Mouse (Mus musculus) thymus, adult 2 months (tissue): ENCODE measurements around the gene Tapbpl. TPM values are rescaled to one million over a fixed set of nuclear protein-coding genes. Genes with fewer than 3 reads are reported as not detected.

ENCODE experiments used
- DNase-seq: peaks from one replicate; pipeline ENCODE4 v3.0.0; 2021
- H3K27ac ChIP-seq: fragments of 200-500 bp; 2 replicates; pipeline ENCODE4 v1.5.1; 2012; ENCODE audit warnings: low read length, control low read depth; ENCODE audit not compliant: control insufficient read depth, insufficient read depth
- H3K27me3 ChIP-seq: fragments of 200-500 bp; 2 replicates; pipeline ENCODE4 v1.6.1; 2012; ENCODE audit warnings: mild to moderate bottlenecking, low read length, moderate library complexity, mixed read lengths; ENCODE audit not compliant: control insufficient read depth, insufficient read depth
- H3K36me3 ChIP-seq: fragments of 200-500 bp; 2 replicates; pipeline ENCODE4 v1.6.1; 2012; ENCODE audit warnings: mild to moderate bottlenecking, low read length, moderate library complexity; ENCODE audit not compliant: control insufficient read depth, insufficient read depth
- H3K4me1 ChIP-seq: fragments of 200-500 bp; replicated peaks from 2 replicates; pipeline ENCODE4 v1.6.1; 2012; ENCODE audit warnings: low read length; ENCODE audit not compliant: control insufficient read depth, insufficient read depth
- H3K4me3 ChIP-seq: fragments of 200-500 bp; 2 replicates; pipeline ENCODE4 v1.5.1; 2012; ENCODE audit warnings: mild to moderate bottlenecking, low read length, control low read depth, moderate library complexity; ENCODE audit not compliant: control insufficient read depth, insufficient read depth
- CTCF ChIP-seq: fragments of 200-500 bp; IDR thresholded peaks from 2 replicates; pipeline ENCODE4 v1.5.1; 2012; ENCODE audit warnings: mild to moderate bottlenecking, control low read depth, low read length, moderate library complexity, borderline replicate concordance; ENCODE audit not compliant: control insufficient read depth, poor library complexity, insufficient read depth; ENCODE audit errors: extremely low read depth
- POLR2A ChIP-seq: fragments of 200-500 bp; IDR thresholded peaks from 2 replicates; pipeline ENCODE4 v1.6.1; 2012; ENCODE audit warnings: mild to moderate bottlenecking, low read length, control low read depth, moderate library complexity; ENCODE audit not compliant: control insufficient read depth, poor library complexity, insufficient read depth; ENCODE audit errors: extremely low read depth
- WGBS: fragments of 180-500 bp; shearing (Covaris S2); methylation state at CpG from one replicate; pipeline ENCODE4 v1.1.7; 2018; 5-methylcytosine and 5-hydroxymethylcytosine counted together
- polyA plus RNA-seq: library from polyadenylated mRNA; depleted of rRNA; stranded (reverse); fragments of >200 nt; gene quantifications from 2 replicates; pipeline ENCODE4 v1.2.3, GENCODE M21; 2012; rRNA removed

Gene Tapbpl
- 64.2 and 67.6 TPM in 2 replicates for polyA plus RNA-seq

DNA sequence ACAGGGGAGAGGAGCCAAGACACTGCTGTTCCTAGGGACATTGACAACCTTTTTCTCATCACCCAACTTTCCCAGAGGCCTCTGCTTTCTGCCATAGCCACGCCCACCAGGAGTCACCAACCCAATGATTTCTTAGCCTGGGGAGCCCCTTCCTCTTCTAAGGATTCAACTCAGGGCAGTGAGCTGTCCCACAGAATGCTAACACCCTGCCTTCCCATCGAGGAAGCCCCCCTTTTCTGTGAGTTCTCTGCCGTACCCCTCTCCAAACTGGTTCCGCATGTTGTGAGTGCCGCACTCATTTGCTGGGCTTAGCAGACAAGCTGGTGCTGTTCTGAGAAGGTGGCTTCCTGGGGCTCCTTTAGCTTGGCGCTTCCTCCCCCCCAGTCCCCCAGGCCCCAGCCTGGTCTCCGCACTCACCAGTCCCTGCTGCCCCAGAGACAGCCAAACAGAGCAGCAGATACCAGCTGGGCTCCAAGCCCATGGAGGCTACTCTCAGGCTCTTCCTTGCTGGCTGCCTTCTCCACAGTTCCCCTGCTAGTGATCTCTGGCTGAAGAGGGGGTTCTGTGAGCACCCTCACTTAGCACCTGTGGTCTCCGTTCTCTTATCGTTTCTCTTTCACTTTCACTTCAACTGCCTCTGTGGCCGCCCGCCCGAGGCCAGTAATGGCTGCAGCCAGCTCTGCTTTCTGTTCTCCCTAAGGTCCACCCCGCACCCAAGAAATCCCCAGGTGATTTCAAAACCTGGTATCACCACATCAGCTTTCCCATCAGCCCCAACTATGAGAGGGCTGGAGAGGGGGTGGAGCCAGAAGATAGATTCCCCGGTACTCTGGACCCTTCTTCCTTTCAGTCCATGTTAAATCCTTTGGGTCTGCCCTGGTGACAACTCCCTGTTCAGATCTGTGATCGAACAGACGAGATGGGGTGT, at the start of gene Tapbpl:
TSS of gene Tapbpl (minus strand) at position 744 of the 928 bp plus-strand sequence.
- peak within 1 kb of the TSS; percentile 97 for H3K27ac ChIP-seq
- H3K36me3 ChIP-seq = peaks cover 32% of the 10 kb centered on the region
- no peak for TF ChIP-seq POLR2A
- TF ChIP-seq CTCF = no peak
- peaks cover 36% of the 10 kb centered on the region for H3K4me1 ChIP-seq
- WGBS = under 1% methylated on average over 16 of the region's 16 CpGs
- H3K4me3 ChIP-seq = peak within 1 kb of the TSS; percentile 86
- no peaks in the 10 kb centered on the region for H3K27me3 ChIP-seq
- peak; percentile 82 for DNase-seq

DNA sequence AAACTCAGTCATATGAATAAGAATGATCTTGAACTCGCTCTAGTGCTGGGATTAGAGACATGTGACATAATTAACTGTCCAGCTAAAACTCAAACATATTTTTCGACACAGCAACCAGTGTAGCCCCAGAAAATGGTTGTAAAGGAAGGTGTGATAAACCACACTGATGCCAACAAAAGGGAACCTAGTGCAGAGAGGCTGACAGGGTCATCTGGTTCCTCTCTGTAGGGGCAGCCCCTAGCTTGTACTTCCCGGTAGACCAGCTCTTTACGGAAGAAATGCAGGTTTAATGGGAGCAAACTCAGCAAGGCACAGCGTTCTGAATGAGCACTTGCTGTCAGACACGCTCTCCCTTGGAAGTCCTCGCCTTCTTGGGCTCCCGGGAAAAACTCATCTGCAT, 48.1 kb upstream of the Tapbpl start:
- H3K27ac ChIP-seq = no peak overlapping the region
- H3K4me1 ChIP-seq = no peaks in the 10 kb centered on the region
- no peak for DNase-seq
- no peaks in the 10 kb centered on the region for H3K27me3 ChIP-seq
- H3K36me3 ChIP-seq = no peaks in the 10 kb centered on the region
- 54% methylated on average over 8 of the region's 8 CpGs for WGBS
- TF ChIP-seq CTCF = no peak
- no peak for TF ChIP-seq POLR2A
- no peak overlapping the region for H3K4me3 ChIP-seq

DNA sequence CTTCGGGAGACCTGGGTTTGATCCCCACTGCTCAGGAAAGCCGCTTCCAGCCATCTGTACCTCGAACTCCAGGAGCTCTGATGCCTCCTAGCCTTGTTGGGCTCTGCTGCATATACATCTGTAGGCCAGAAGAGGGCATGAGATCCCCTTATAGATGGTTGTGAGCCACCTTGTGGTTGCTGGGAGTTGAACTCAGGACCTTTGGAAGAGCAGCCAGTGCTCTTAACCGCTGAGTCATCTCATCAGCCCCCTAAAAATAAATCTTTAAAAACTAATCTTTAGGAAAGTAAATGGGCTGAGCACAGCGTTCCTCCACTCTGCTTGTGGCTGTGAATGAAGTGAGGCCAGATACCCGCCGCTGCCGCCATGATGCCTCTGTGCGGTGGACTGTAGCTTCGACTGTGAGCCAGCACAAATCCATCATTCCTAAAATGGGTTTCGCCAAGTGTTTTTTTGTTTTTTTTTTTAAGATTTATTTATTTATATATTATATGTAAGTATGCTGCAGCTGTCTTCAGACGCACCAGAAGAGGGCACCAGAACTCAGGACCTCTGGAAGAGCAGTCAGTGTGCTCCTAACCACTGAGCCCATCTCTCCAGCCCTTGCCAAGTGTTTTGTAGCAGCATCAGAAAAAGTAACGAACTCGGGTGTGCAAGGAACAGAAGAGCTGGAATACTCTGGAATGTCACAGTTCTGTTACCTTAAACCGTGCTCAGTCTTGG, 43.3 kb upstream of the Tapbpl start:
- peaks cover 13% of the 10 kb centered on the region for H3K4me1 ChIP-seq
- 66% methylated on average over 15 of the region's 15 CpGs for WGBS
- H3K4me3 ChIP-seq = no peak overlapping the region
- peak; percentile 31 for DNase-seq
- no peaks in the 10 kb centered on the region for H3K36me3 ChIP-seq
- TF ChIP-seq POLR2A = no peak
- TF ChIP-seq CTCF = no peak
- H3K27me3 ChIP-seq = no peaks in the 10 kb centered on the region
- H3K27ac ChIP-seq = no peak overlapping the region

DNA sequence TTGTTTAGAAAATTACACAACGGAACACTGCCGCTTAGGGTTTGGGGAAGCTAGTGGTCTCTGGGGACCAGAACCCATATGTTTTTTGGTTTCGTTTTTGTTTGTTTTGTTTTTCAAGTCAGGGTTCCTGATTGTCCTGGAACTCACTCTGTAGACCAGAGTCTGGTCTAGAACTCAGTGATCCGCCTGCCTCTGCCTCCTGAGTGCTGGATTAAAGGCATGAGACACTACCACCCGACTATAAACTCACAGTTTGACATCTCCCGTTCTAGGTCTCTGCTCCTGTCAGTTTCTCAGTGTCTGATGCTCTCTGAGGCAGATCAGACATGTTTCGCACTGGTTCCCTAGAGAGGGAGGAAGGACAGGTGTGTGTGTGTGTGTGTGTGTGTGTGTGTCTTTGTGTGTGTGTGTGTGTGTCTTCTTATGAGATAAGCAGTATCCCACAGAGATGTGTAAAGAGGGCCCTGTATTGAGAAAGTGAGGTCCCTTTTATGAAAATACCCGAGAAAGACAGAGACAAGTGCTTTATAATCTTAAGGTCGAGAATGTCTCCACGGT, 40.6 kb upstream of the Tapbpl start:
- 75% methylated on average over 10 of the region's 10 CpGs for WGBS
- Histone ChIP-seq H3K27ac (no peak overlapping the region), H3K4me1 (peaks cover 15% of the 10 kb centered on the region), H3K4me3 (no peak overlapping the region), H3K27me3 (no peaks in the 10 kb centered on the region), H3K36me3 (no peaks in the 10 kb centered on the region)
- no peak for DNase-seq
- no peak for TF ChIP-seq CTCF
- no peak for TF ChIP-seq POLR2A

DNA sequence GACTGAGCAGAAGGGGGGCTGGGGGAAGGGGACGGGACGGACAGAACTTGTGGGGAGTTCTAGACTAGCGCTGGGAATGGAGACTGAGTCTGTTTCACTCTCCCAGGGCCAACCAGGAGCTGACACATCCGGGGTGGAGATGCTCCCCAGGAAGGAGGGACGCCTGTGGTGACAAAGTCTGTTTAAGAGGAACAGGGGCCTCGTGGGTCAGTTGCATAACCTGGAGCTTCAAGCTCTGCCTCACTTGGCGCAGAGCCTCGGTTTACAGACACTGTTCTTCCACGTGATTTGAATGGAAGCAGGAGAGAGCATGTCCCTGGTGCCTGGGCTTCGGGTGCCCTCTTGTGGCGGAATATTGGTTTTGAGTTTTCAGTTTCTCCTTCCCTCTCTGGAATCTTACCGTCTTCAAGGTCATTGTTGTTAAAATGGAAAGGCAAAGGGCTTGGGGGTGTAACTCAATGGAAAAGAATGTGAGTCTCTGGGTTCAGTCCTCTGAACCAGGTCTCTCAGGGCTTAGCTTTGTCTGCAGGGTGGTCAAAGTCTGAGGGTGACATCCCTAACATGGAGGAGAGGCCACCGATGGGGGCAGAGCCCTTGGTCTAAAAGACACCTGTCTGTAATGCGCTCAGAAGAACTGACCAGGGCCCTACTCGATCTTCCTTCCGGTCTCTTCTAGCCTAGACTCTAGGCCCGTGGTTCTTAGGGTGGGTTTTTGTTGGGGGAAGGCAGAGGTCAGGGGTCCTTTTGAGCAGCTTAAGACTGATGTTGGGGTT, 40.0 kb upstream of the Tapbpl start:
- H3K27ac ChIP-seq = no peak overlapping the region
- TF ChIP-seq CTCF (peak; percentile 73; the same call in 1 of the 2 replicates), POLR2A (no peak)

More for the DNA sequence above, 40.0 kb upstream of the Tapbpl start:
- 15% methylated on average over 17 of the region's 17 CpGs for WGBS
- peak; percentile 86 for DNase-seq
- Histone ChIP-seq H3K36me3 (no peaks in the 10 kb centered on the region), H3K27me3 (no peaks in the 10 kb centered on the region), H3K4me1 (peaks cover 17% of the 10 kb centered on the region), H3K4me3 (no peak overlapping the region)
